Mouse (Mus musculus) embryonic facial prominence, embryonic 10.5 days (tissue): ENCODE results near the gene Scp2d1. TPM values are rescaled to one million over a fixed set of nuclear protein-coding genes. Genes with fewer than 3 reads are reported as not detected.

Experiments
- DNase-seq: peaks from one replicate; pipeline ENCODE4 v3.0.0-alpha.2; 2017; ENCODE audit warnings: low spot score
- H3K27ac ChIP-seq: fragments of 300-500 bp; sonication (generic); replicated peaks from 2 replicates; pipeline ENCODE4 v1.5.1; 2016; ENCODE audit warnings: mild to moderate bottlenecking
- H3K27me3 ChIP-seq: fragments of 300-500 bp; sonication (generic); replicated peaks from 2 replicates; pipeline ENCODE4 v1.6.1; 2016; ENCODE audit warnings: low read depth, mild to moderate bottlenecking; ENCODE audit not compliant: poor library complexity, severe bottlenecking
- H3K36me3 ChIP-seq: fragments of 300-500 bp; sonication (generic); replicated peaks from 2 replicates; pipeline ENCODE4 v1.6.1; 2016; ENCODE audit warnings: mild to moderate bottlenecking, moderate library complexity
- H3K4me1 ChIP-seq: fragments of 300-500 bp; sonication (generic); 2 replicates; pipeline ENCODE4 v1.6.1; 2016
- H3K4me3 ChIP-seq: fragments of 300-500 bp; sonication (generic); 2 replicates; pipeline ENCODE4 v1.5.1; 2016; ENCODE audit warnings: mild to moderate bottlenecking, moderate library complexity
- H3K9me3 ChIP-seq: fragments of 300-500 bp; sonication (generic); 2 replicates; pipeline ENCODE4 v1.6.1; 2016; ENCODE audit warnings: mild to moderate bottlenecking
- WGBS: fragments of 180-500 bp; shearing (Covaris S2); methylation state at CpG from one replicate; pipeline ENCODE4 v1.1.7; 2016; 5-methylcytosine and 5-hydroxymethylcytosine counted together
- polyA plus RNA-seq: library from polyadenylated mRNA; unstranded; fragments of >200 nt; fragmentation: Nextera tagmentation; extraction: Ambion mirVana; gene quantifications from 2 replicates; pipeline ENCODE4 v1.2.1, GENCODE M21; 2016

Gene Scp2d1
- polyA plus RNA-seq, 1 experiment from 2014 or later, result not detected

- 72% methylated on average over 8 of the region's 8 CpGs for WGBS
- H3K4me1 ChIP-seq, result no peaks in the 10 kb centered on the region
- H3K27ac ChIP-seq, result no peak overlapping the region
- H3K36me3 ChIP-seq, result no peaks in the 10 kb centered on the region
- no peak overlapping the region for H3K4me3 ChIP-seq
- no peak for DNase-seq
- no peaks in the 10 kb centered on the region for H3K9me3 ChIP-seq
- no peaks in the 10 kb centered on the region for H3K27me3 ChIP-seq
Measured at GRCm38 (mm10) chr2:144828457-144828985, 5.1 kb downstream of the Scp2d1 start.

GRCm38 (mm10) chr2:144836667-144837311 lies 13.3 kb downstream of the Scp2d1 start:
- no peaks in the 10 kb centered on the region for H3K9me3 ChIP-seq
- no peaks in the 10 kb centered on the region for H3K36me3 ChIP-seq
- DNase-seq, result no peak
- no peak overlapping the region for H3K4me3 ChIP-seq
- H3K27me3 ChIP-seq, result no peaks in the 10 kb centered on the region
- WGBS, result 93% methylated on average over 5 of the region's 5 CpGs
- no peaks in the 10 kb centered on the region for H3K4me1 ChIP-seq
- H3K27ac ChIP-seq, result no peak overlapping the region

- H3K4me3 ChIP-seq, result no peak overlapping the region
- no peak for DNase-seq
Measured at GRCm38 (mm10) chr2:144837312-144837679, 13.8 kb downstream of the Scp2d1 start.

GRCm38 (mm10) chr2:144868827-144869226 lies 45.4 kb downstream of the Scp2d1 start:
- H3K27ac ChIP-seq, result no peak overlapping the region
- DNase-seq, result no peak
- H3K4me1 ChIP-seq, result no peaks in the 10 kb centered on the region
- H3K4me3 ChIP-seq, result no peak overlapping the region
- 80% methylated on average over 2 of the region's 2 CpGs for WGBS
- H3K36me3 ChIP-seq, result no peaks in the 10 kb centered on the region
- no peaks in the 10 kb centered on the region for H3K9me3 ChIP-seq
- no peaks in the 10 kb centered on the region for H3K27me3 ChIP-seq

More at GRCm38 (mm10) chr2:144837312-144837679, 13.8 kb downstream of the Scp2d1 start:
- 82% methylated on average over 3 of the region's 3 CpGs for WGBS
- Histone ChIP-seq H3K27me3 (no peaks in the 10 kb centered on the region), H3K36me3 (no peaks in the 10 kb centered on the region), H3K4me1 (no peaks in the 10 kb centered on the region), H3K9me3 (no peaks in the 10 kb centered on the region), H3K27ac (no peak overlapping the region)

Other genes starting within 250 kb of the Scp2d1 start
- 30.8 and 34.0 TPM in 2 replicates for gene Smim26, start 229.6 kb upstream of the Scp2d1 start, polyA plus RNA-seq
- 36.9 and 43.1 TPM in 2 replicates for gene Dtd1, start 223.8 kb upstream of the Scp2d1 start, polyA plus RNA-seq